Mouse (Mus musculus): ENCODE measurements around the gene Mctp2. TPM values are rescaled to one million over a fixed set of nuclear protein-coding genes. Genes with fewer than 3 reads are reported as not detected.

Mctp2 gene
- 0.21 and 0.24 TPM in 2 replicates for polyA plus RNA-seq (2015; fragmentation: Nextera tagmentation; extraction: Ambion mirVana)

GRCm38 (mm10) chr7:72306382-72306841 lies at the start of gene Mctp2:
Gene Mctp2 (minus strand): TSS chr7:72306608.
- Histone ChIP-seq H3K36me3 (ENCODE audit: control insufficient read depth, insufficient read depth) (no peaks in the 10 kb centered on the region), H3K27me3 (replicated peaks; ENCODE audit: control insufficient read depth, insufficient read depth, low read length) (peaks cover 9% of the 10 kb centered on the region), H3K4me1 (replicated peaks; ENCODE audit: control insufficient read depth, insufficient read depth, low read length) (peaks cover 11% of the 10 kb centered on the region), H3K4me2 (ENCODE audit: low read length) (peak within 1 kb of the TSS; percentile 94), H3K4me3 (replicated peaks; ENCODE audit: low read length) (peak within 1 kb of the TSS; percentile 43), H3K9me3 (ENCODE audit: control insufficient read depth, low read length) (no peaks in the 10 kb centered on the region), H3K27ac (ENCODE audit: low read length) (no peak within 1 kb of the TSS), H3K9ac (replicated peaks; ENCODE audit: low read depth, low read length) (peak within 1 kb of the TSS; percentile 36)
- ATAC-seq, result peak; percentile 64
- under 1% methylated on average over 28 of the region's 28 CpGs for WGBS

- H3K36me3 ChIP-seq (ENCODE audit: control insufficient read depth, insufficient read depth), result no peaks in the 10 kb centered on the region
- no peaks in the 10 kb centered on the region for H3K27me3 ChIP-seq (replicated peaks; ENCODE audit: control insufficient read depth, insufficient read depth, low read length)
- no peaks in the 10 kb centered on the region for H3K9me3 ChIP-seq (ENCODE audit: control insufficient read depth, low read length)
- no peaks in the 10 kb centered on the region for H3K4me1 ChIP-seq (replicated peaks; ENCODE audit: control insufficient read depth, insufficient read depth, low read length)
- no peak for ATAC-seq
- H3K4me2 ChIP-seq (ENCODE audit: low read length), result no peak overlapping the region
- H3K9ac ChIP-seq (replicated peaks; ENCODE audit: low read depth, low read length), result no peak overlapping the region
- no peak overlapping the region for H3K4me3 ChIP-seq (replicated peaks; ENCODE audit: low read length)
- no peak overlapping the region for H3K27ac ChIP-seq (ENCODE audit: low read length)
Measured at GRCm38 (mm10) chr7:72345901-72346300, 39.5 kb upstream of the Mctp2 start.

- H3K9ac ChIP-seq (replicated peaks; ENCODE audit: low read depth, low read length), result no peak overlapping the region
- 81% methylated on average over 2 of the region's 2 CpGs for WGBS
- no peak overlapping the region for H3K4me2 ChIP-seq (ENCODE audit: low read length)
- ATAC-seq, result no peak
- no peaks in the 10 kb centered on the region for H3K36me3 ChIP-seq (ENCODE audit: control insufficient read depth, insufficient read depth)
- no peaks in the 10 kb centered on the region for H3K27me3 ChIP-seq (replicated peaks; ENCODE audit: control insufficient read depth, insufficient read depth, low read length)
- no peak overlapping the region for H3K4me3 ChIP-seq (replicated peaks; ENCODE audit: low read length)
- H3K27ac ChIP-seq (ENCODE audit: low read length), result no peak overlapping the region
- H3K9me3 ChIP-seq (ENCODE audit: control insufficient read depth, low read length), result no peaks in the 10 kb centered on the region
- H3K4me1 ChIP-seq (replicated peaks; ENCODE audit: control insufficient read depth, insufficient read depth, low read length), result no peaks in the 10 kb centered on the region
Measured at GRCm38 (mm10) chr7:72343751-72344150, 37.3 kb upstream of the Mctp2 start.

GRCm38 (mm10) chr7:72342822-72343221 lies 36.4 kb upstream of the Mctp2 start:
- Histone ChIP-seq H3K4me3 (replicated peaks; ENCODE audit: low read length) (no peak overlapping the region), H3K36me3 (ENCODE audit: control insufficient read depth, insufficient read depth) (no peaks in the 10 kb centered on the region)
- WGBS, result 72% methylated on average over 2 of the region's 2 CpGs

GRCm38 (mm10) chr7:72325961-72326360 lies 19.6 kb upstream of the Mctp2 start:
- H3K4me2 ChIP-seq (ENCODE audit: low read length), result no peak overlapping the region
- no peaks in the 10 kb centered on the region for H3K36me3 ChIP-seq (ENCODE audit: control insufficient read depth, insufficient read depth)
- no peaks in the 10 kb centered on the region for H3K9me3 ChIP-seq (ENCODE audit: control insufficient read depth, low read length)
- 79% methylated on average over 5 of the region's 5 CpGs for WGBS
- no peak overlapping the region for H3K9ac ChIP-seq (replicated peaks; ENCODE audit: low read depth, low read length)
- no peaks in the 10 kb centered on the region for H3K4me1 ChIP-seq (replicated peaks; ENCODE audit: control insufficient read depth, insufficient read depth, low read length)
- no peak for ATAC-seq
- no peaks in the 10 kb centered on the region for H3K27me3 ChIP-seq (replicated peaks; ENCODE audit: control insufficient read depth, insufficient read depth, low read length)
- H3K27ac ChIP-seq (ENCODE audit: low read length), result no peak overlapping the region
- H3K4me3 ChIP-seq (replicated peaks; ENCODE audit: low read length), result no peak overlapping the region

More at GRCm38 (mm10) chr7:72342822-72343221, 36.4 kb upstream of the Mctp2 start:
- no peaks in the 10 kb centered on the region for H3K9me3 ChIP-seq (ENCODE audit: control insufficient read depth, low read length)
- no peak for ATAC-seq
- no peaks in the 10 kb centered on the region for H3K27me3 ChIP-seq (replicated peaks; ENCODE audit: control insufficient read depth, insufficient read depth, low read length)
- H3K4me1 ChIP-seq (replicated peaks; ENCODE audit: control insufficient read depth, insufficient read depth, low read length), result no peaks in the 10 kb centered on the region
- H3K27ac ChIP-seq (ENCODE audit: low read length), result no peak overlapping the region
- no peak overlapping the region for H3K9ac ChIP-seq (replicated peaks; ENCODE audit: low read depth, low read length)
- no peak overlapping the region for H3K4me2 ChIP-seq (ENCODE audit: low read length)

GRCm38 (mm10) chr7:72320906-72321305 lies 14.5 kb upstream of the Mctp2 start:
- Histone ChIP-seq H3K36me3 (ENCODE audit: control insufficient read depth, insufficient read depth) (no peaks in the 10 kb centered on the region), H3K4me2 (ENCODE audit: low read length) (no peak overlapping the region), H3K27ac (ENCODE audit: low read length) (no peak overlapping the region), H3K4me1 (replicated peaks; ENCODE audit: control insufficient read depth, insufficient read depth, low read length) (no peaks in the 10 kb centered on the region), H3K4me3 (replicated peaks; ENCODE audit: low read length) (no peak overlapping the region), H3K27me3 (replicated peaks; ENCODE audit: control insufficient read depth, insufficient read depth, low read length) (no peaks in the 10 kb centered on the region), H3K9ac (replicated peaks; ENCODE audit: low read depth, low read length) (no peak overlapping the region), H3K9me3 (ENCODE audit: control insufficient read depth, low read length) (no peaks in the 10 kb centered on the region)
- ATAC-seq, result no peak
- WGBS, result 80% methylated on average over 4 of the region's 4 CpGs

- 48% methylated on average over 4 of the region's 4 CpGs for WGBS
- Histone ChIP-seq H3K27ac (ENCODE audit: low read length) (no peak overlapping the region), H3K4me2 (ENCODE audit: low read length) (no peak overlapping the region), H3K4me1 (replicated peaks; ENCODE audit: control insufficient read depth, insufficient read depth, low read length) (no peaks in the 10 kb centered on the region), H3K36me3 (ENCODE audit: control insufficient read depth, insufficient read depth) (no peaks in the 10 kb centered on the region), H3K4me3 (replicated peaks; ENCODE audit: low read length) (no peak overlapping the region), H3K9ac (replicated peaks; ENCODE audit: low read depth, low read length) (no peak overlapping the region), H3K9me3 (ENCODE audit: control insufficient read depth, low read length) (no peaks in the 10 kb centered on the region), H3K27me3 (replicated peaks; ENCODE audit: control insufficient read depth, insufficient read depth, low read length) (no peaks in the 10 kb centered on the region)
- ATAC-seq, result peak; percentile 43; the same call in 1 of the 2 replicates
Measured at GRCm38 (mm10) chr7:72320441-72320840, 14.0 kb upstream of the Mctp2 start.

GRCm38 (mm10) chr7:72314395-72315060 lies 8.1 kb upstream of the Mctp2 start:
- Histone ChIP-seq H3K9ac (replicated peaks; ENCODE audit: low read depth, low read length) (no peak overlapping the region), H3K4me1 (replicated peaks; ENCODE audit: control insufficient read depth, insufficient read depth, low read length) (no peaks in the 10 kb centered on the region), H3K4me2 (ENCODE audit: low read length) (no peak overlapping the region), H3K36me3 (ENCODE audit: control insufficient read depth, insufficient read depth) (no peaks in the 10 kb centered on the region), H3K27me3 (replicated peaks; ENCODE audit: control insufficient read depth, insufficient read depth, low read length) (no peaks in the 10 kb centered on the region), H3K4me3 (replicated peaks; ENCODE audit: low read length) (no peak overlapping the region), H3K9me3 (ENCODE audit: control insufficient read depth, low read length) (no peaks in the 10 kb centered on the region), H3K27ac (ENCODE audit: low read length) (no peak overlapping the region)
- ATAC-seq, result no peak
- WGBS, result 87% methylated on average over 9 of the region's 9 CpGs

GRCm38 (mm10) chr7:72313908-72314307 lies 7.5 kb upstream of the Mctp2 start:
- 74% methylated on average over 3 of the region's 3 CpGs for WGBS
- no peaks in the 10 kb centered on the region for H3K4me1 ChIP-seq (replicated peaks; ENCODE audit: control insufficient read depth, insufficient read depth, low read length)
- H3K4me2 ChIP-seq (ENCODE audit: low read length), result no peak overlapping the region
- H3K27me3 ChIP-seq (replicated peaks; ENCODE audit: control insufficient read depth, insufficient read depth, low read length), result no peaks in the 10 kb centered on the region
- no peaks in the 10 kb centered on the region for H3K9me3 ChIP-seq (ENCODE audit: control insufficient read depth, low read length)
- H3K9ac ChIP-seq (replicated peaks; ENCODE audit: low read depth, low read length), result no peak overlapping the region
- no peak for ATAC-seq
- H3K36me3 ChIP-seq (ENCODE audit: control insufficient read depth, insufficient read depth), result no peaks in the 10 kb centered on the region
- no peak overlapping the region for H3K4me3 ChIP-seq (replicated peaks; ENCODE audit: low read length)
- no peak overlapping the region for H3K27ac ChIP-seq (ENCODE audit: low read length)

Data from forebrain, embryonic 16.5 days (tissue).